Mouse (Mus musculus) right cerebral cortex, postnatal 36 days (tissue): ENCODE data around the gene Heatr1.
"Not testable (repeated sequence)": the region's sequence is repeated elsewhere in the genome, so short reads cannot be mapped to it uniquely, and the experiment has no call there.

Source experiments
- DNase-seq, 2 experiments: peaks; one replicate each; pipeline ENCODE4 v3.0.0; 2022; ENCODE audit warnings: low spot score in 2 of 2, mixed read lengths in 1 of 2

Gene Heatr1

GRCm38 (mm10) chr13:12454686-12455390 is 60.0 kb downstream of the Heatr1 start:
- no peak for DNase-seq

DNA sequence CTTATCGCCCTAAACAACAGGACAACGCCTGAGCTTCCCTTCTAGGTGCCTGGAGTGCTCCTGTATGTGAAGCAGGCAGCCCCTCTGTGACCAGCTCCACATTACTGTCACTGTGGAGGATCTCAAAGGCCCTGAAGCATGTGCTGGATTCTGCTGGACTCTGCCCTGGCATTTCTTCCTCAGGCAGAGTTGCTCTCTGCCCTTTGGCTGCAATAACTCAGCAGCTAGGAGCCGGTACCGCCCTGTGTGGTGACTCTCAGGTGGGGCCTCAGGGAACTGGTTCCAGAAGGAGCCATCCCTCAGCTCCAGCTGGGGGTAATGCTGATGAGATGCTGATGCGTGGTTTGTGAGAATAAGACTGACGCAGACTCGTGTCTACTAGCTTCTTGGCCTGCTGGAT is 61.9 kb downstream of the Heatr1 start:
- no peak for DNase-seq

DNA sequence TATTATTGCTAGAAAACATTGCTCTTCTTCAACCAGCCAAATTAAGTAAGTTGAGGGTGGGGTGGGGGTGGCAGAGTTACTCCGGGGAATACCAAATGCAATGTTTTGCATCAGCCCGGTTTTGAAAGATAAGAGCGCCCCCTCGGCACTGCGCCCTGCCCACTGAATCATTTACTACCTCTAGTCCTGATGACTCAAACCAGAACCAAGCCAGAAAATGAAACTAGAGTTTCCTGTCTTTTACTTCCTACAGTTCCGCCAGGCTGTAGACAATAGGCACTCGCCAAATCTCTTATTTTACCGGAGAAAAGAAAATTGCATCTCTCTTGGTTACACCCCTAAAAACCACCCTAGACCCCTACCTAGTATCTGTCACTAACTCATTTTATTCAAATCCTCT is 65.6 kb downstream of the Heatr1 start:
- peak; percentile 54 to 66 for DNase-seq

- peak; percentile 83 to 85 for DNase-seq
Measured at GRCm38 (mm10) chr13:12460881-12461729, 66.3 kb downstream of the Heatr1 start.

DNA sequence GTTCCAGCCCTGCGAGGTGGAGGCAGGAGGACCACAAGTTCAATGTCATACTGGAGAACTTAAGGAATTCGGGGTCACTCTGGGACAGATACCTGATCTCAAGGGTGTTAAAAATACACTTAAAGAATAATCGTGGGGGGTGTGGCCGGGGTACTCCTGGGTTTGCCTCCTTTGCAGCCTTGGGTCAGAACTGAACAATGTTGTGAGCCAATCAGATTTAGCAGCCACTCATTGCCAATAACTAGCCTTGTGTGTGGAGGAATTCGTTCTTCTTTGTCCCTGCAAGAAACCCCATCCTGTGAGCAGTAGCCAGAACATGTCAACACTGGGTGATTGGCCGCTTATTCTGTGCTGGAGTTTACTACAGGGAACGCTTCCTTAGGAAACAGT is 66.9 kb downstream of the Heatr1 start:
- DNase-seq: no peak

- no peak for DNase-seq
Measured at GRCm38 (mm10) chr13:12462623-12463022, 67.8 kb downstream of the Heatr1 start.

DNA sequence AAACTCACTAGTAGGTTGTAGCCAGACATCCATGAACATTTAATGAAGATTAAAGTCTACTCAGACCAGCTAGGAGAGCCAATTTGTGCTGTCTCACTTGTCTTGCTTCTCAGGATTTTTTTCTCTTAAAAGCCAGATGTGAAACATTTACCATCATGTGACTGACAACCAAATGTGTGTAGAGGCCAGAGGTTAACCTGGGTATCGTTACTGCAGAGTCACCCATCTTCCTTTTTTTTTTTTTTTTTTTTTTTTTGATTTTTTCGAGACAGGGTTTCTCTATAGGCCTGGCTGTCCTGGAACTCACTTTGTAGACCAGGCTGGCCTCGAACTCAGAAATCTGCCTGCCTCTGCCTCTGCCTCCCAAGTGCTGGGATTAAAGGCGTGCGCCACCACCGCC is 69.3 kb downstream of the Heatr1 start:
- DNase-seq: not testable (repeated sequence)

GRCm38 (mm10) chr13:12464844-12465243 is 70.0 kb downstream of the Heatr1 start, which contains the start of gene Lgals8:
Lgals8 (minus strand) TSS chr13:12464944.
- DNase-seq: no peak

DNA sequence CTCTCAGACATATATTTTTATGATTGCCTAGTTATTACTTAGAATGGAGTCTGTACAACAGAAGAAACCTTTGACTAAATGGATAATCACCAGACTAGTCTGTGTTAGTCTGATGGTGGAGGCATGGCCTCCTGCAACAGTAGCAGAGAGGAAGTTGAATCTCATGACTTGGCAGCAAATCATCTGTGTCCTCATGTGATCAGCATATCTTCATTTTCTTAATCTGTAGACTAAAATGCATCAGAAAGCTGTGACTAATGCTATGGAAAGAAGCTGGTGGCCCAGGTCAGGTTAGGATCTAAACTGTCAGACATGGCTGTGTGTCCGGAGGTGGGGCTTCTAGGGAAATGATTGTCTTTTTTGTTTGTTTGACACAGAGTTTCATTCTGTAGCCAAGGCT is 73.7 kb downstream of the Heatr1 start:
- no peak for DNase-seq

- DNase-seq: peak; percentile 10 to 22
Measured at GRCm38 (mm10) chr13:12473724-12474378, 79.0 kb downstream of the Heatr1 start.

DNA sequence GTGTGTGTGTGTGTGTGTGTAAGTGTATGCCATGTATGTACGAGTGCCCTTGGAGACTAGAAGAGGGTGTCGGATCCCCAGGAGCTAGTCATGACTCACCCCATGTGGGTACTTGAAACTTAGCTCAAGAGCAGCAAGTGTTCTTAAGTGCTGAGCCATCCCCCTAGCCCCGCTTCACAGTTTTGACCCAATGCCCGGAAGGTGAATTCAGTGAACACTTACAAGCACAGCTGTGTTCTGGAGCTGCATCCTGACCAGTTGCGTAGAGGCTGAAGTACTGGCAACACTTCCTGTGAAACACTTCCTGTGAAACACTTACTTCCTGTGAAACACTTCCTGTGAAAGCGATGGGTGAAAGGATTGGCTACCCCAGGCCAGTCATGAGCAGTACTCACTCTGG is 80.4 kb downstream of the Heatr1 start:
- no peak for DNase-seq

DNA sequence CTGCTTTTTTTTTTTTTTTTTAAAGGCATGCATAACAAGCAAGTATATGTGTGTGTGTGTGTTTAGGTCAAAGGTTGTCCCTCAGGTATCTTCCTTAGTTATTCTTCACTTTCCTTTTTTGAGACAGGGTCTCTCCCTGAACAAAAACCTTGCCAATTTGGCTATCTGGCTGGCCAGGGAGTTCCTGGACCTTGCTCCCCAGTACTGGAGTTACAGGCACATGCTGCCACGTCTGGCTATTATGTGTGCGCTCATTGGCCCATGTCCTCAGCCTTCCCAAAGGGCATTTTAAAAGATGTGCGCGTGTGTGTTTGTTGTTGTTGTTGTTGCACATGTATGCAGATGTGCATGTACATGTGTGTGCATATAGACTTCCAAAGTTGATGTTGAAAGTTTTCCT is 82.1 kb downstream of the Heatr1 start:
- no peak for DNase-seq

GRCm38 (mm10) chr13:12478301-12478700 is 83.5 kb downstream of the Heatr1 start:
- DNase-seq: no peak

- no peak for DNase-seq
Measured at GRCm38 (mm10) chr13:12479802-12480201, 85.0 kb downstream of the Heatr1 start.

GRCm38 (mm10) chr13:12485197-12485596 is 90.4 kb downstream of the Heatr1 start:
- DNase-seq: no peak

DNA sequence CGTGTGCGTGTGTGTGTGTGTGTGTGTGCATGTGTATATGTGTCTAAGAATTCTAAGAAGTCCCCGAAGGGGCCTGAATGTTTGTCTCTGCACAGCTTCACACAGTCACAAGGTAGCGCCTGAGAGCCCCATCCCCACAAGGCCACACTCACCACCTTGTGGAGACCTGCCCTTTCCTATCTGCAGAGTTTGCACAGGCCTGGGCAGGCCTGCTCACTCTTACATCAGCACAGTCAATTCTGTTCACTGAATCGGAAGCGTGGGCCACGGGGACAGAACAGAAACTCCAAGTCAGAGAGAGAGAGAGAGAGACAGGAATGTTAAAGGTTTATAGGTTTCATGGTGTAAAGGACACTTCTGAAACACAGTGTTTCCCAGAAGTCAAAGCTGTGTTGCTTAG is 90.8 kb downstream of the Heatr1 start:
- DNase-seq: no peak
